Mouse (Mus musculus) bone marrow, adult 2 months (tissue): ENCODE measurements at regions not wholly inside any gene's neighbourhood (a gene's known extent, or its start where the extent isn't known, plus 50 kb on each side); places are given as distances from the start of the nearest gene placed in this dataset.

ENCODE experiments used
- CTCF ChIP-seq: fragments of 200-500 bp; IDR thresholded peaks from 2 replicates; pipeline ENCODE4 v1.5.1; 2011; ENCODE audit warnings: low read length, control low read depth; ENCODE audit not compliant: control insufficient read depth, insufficient read depth
- POLR2A ChIP-seq: fragments of 200-500 bp; IDR thresholded peaks from 2 replicates; pipeline ENCODE4 v1.6.1; 2011; ENCODE audit warnings: low read depth, mild to moderate bottlenecking, control low read depth, low read length, borderline replicate concordance; ENCODE audit not compliant: control insufficient read depth

DNA sequence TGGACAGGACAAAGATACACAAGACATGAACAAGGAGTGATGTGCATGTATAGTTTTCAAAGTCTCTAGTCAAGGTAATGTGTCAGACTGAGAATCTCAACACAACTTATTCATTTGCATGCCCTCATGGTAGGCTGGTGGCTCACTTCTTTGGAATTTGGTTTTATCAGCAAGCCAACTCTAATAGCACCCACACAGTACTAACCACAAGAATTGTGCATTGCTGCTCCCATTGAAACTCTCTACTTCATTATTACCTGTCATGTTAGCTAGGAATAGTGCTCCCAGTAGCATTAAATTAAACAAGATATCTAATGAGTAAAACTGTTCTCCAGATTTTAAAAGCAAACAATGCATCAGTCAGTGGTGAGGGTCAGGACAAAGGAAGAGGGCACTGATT lies 70.5 kb upstream of the Thrb start:
- TF ChIP-seq CTCF (no peak), POLR2A (no peak)
